Mouse (Mus musculus) heart, embryonic 10.5 days (tissue): Measurements from ENCODE around the gene Ubtd1. TPM values are rescaled to one million over a fixed set of nuclear protein-coding genes. Genes with fewer than 3 reads are reported as not detected.

Experiments
- DNase-seq: peaks from one replicate; pipeline ENCODE4 v3.0.0-alpha.2; 2017; ENCODE audit warnings: low spot score
- H3K27ac ChIP-seq: fragments of 300-500 bp; sonication (generic); 2 replicates; pipeline ENCODE4 v1.5.1; 2016; ENCODE audit warnings: mild to moderate bottlenecking
- H3K27me3 ChIP-seq: fragments of 300-500 bp; sonication (generic); 2 replicates; pipeline ENCODE4 v1.6.1; 2016; ENCODE audit warnings: mild to moderate bottlenecking; ENCODE audit not compliant: poor library complexity, insufficient read depth, severe bottlenecking
- H3K36me3 ChIP-seq: fragments of 300-500 bp; sonication (generic); 2 replicates; pipeline ENCODE4 v1.6.1; 2016; ENCODE audit warnings: mild to moderate bottlenecking, moderate library complexity
- H3K4me1 ChIP-seq: fragments of 300-500 bp; sonication (generic); 2 replicates; pipeline ENCODE4 v1.6.1; 2016; ENCODE audit warnings: mild to moderate bottlenecking
- H3K4me3 ChIP-seq: fragments of 300-500 bp; sonication (generic); 2 replicates; pipeline ENCODE4 v1.5.1; 2016; ENCODE audit warnings: mild to moderate bottlenecking, moderate library complexity
- H3K9me3 ChIP-seq: fragments of 300-500 bp; sonication (generic); 2 replicates; pipeline ENCODE4 v1.6.1; 2016; ENCODE audit warnings: mild to moderate bottlenecking, moderate library complexity
- WGBS: fragments of 180-500 bp; shearing (Covaris S2); methylation state at CpG from one replicate; pipeline ENCODE4 v1.1.7; 2016; 5-methylcytosine and 5-hydroxymethylcytosine counted together
- polyA plus RNA-seq: library from polyadenylated mRNA; unstranded; fragments of >200 nt; fragmentation: Nextera tagmentation; extraction: Ambion mirVana; gene quantifications from 2 replicates; pipeline ENCODE4 v1.2.1, GENCODE M21; 2016

Gene Ubtd1
- polyA plus RNA-seq, 1 experiment from 2014 or later: 14.0 TPM

- Histone ChIP-seq H3K36me3 (no peaks in the 10 kb centered on the region), H3K9me3 (no peaks in the 10 kb centered on the region), H3K4me1 (0 out of 2 replicates have a peak, but pooled peaks cover 3% of the 10 kb centered on the region), H3K4me3 (no peak overlapping the region), H3K27ac (no peak overlapping the region), H3K27me3 (peaks cover 10% of the 10 kb centered on the region; the same call in 1 of the 2 replicates)
- 65% methylated on average over 7 of the region's 7 CpGs for WGBS
- DNase-seq: no peak
Measured at GRCm38 (mm10) chr19:42058426-42058825, 76.9 kb downstream of the Ubtd1 start.

- Histone ChIP-seq H3K4me1 (no peaks in the 10 kb centered on the region), H3K9me3 (no peaks in the 10 kb centered on the region), H3K27me3 (peaks cover 10% of the 10 kb centered on the region; the same call in 1 of the 2 replicates), H3K4me3 (no peak overlapping the region), H3K36me3 (no peaks in the 10 kb centered on the region), H3K27ac (no peak overlapping the region)
- peak; percentile 17 for DNase-seq
- WGBS: 87% methylated on average over 7 of the region's 7 CpGs
Measured at GRCm38 (mm10) chr19:42061443-42061842, 79.9 kb downstream of the Ubtd1 start.

- Histone ChIP-seq H3K36me3 (no peaks in the 10 kb centered on the region), H3K4me1 (peaks cover 9% of the 10 kb centered on the region), H3K27ac (peak overlapping the region; percentile 22; the same call in 1 of the 2 replicates), H3K27me3 (no peaks in the 10 kb centered on the region), H3K9me3 (no peaks in the 10 kb centered on the region), H3K4me3 (no peak overlapping the region)
- peak; percentile 68 for DNase-seq
- WGBS: 69% methylated on average over 11 of the region's 11 CpGs
Measured at GRCm38 (mm10) chr19:42068441-42069240, 87.1 kb downstream of the Ubtd1 start.

- no peaks in the 10 kb centered on the region for H3K36me3 ChIP-seq
- H3K9me3 ChIP-seq: no peaks in the 10 kb centered on the region
- no peaks in the 10 kb centered on the region for H3K27me3 ChIP-seq
- DNase-seq: no peak
- WGBS: 57% methylated on average over 6 of the region's 6 CpGs
- H3K4me3 ChIP-seq: no peak overlapping the region
- 0 out of 2 replicates have a peak overlapping the region, but pooled peaks have one; percentile 22 for H3K27ac ChIP-seq
- peaks cover 9% of the 10 kb centered on the region for H3K4me1 ChIP-seq
Measured at GRCm38 (mm10) chr19:42069241-42069525, 87.6 kb downstream of the Ubtd1 start.

GRCm38 (mm10) chr19:42071221-42071620, 89.7 kb downstream of the Ubtd1 start:
- H3K27ac ChIP-seq: no peak overlapping the region
- peak; percentile 63 for DNase-seq
- WGBS: 67% methylated on average over 7 of the region's 7 CpGs

GRCm38 (mm10) chr19:42071886-42072608, 90.5 kb downstream of the Ubtd1 start:
- DNase-seq: peak; percentile 67
- WGBS: 77% methylated on average over 15 of the region's 15 CpGs
- Histone ChIP-seq H3K4me3 (no peak overlapping the region), H3K4me1 (peaks cover 9% of the 10 kb centered on the region), H3K27ac (no peak overlapping the region), H3K27me3 (no peaks in the 10 kb centered on the region), H3K36me3 (peaks cover 14% of the 10 kb centered on the region), H3K9me3 (no peaks in the 10 kb centered on the region)

More at GRCm38 (mm10) chr19:42071221-42071620, 89.7 kb downstream of the Ubtd1 start:
- peaks cover 14% of the 10 kb centered on the region for H3K36me3 ChIP-seq
- H3K4me3 ChIP-seq: no peak overlapping the region
- no peaks in the 10 kb centered on the region for H3K27me3 ChIP-seq
- H3K9me3 ChIP-seq: no peaks in the 10 kb centered on the region
- H3K4me1 ChIP-seq: peaks cover 9% of the 10 kb centered on the region

GRCm38 (mm10) chr19:42072802-42073201, 91.2 kb downstream of the Ubtd1 start:
- DNase-seq: peak; percentile 43
- Histone ChIP-seq H3K27ac (no peak overlapping the region), H3K36me3 (peaks cover 14% of the 10 kb centered on the region), H3K9me3 (no peaks in the 10 kb centered on the region), H3K4me3 (no peak overlapping the region), H3K4me1 (peaks cover 9% of the 10 kb centered on the region), H3K27me3 (no peaks in the 10 kb centered on the region)
- WGBS: 72% methylated on average over 7 of the region's 7 CpGs

- H3K4me3 ChIP-seq: no peak overlapping the region
- no peaks in the 10 kb centered on the region for H3K4me1 ChIP-seq
- peaks cover 14% of the 10 kb centered on the region for H3K36me3 ChIP-seq
- no peaks in the 10 kb centered on the region for H3K27me3 ChIP-seq
- WGBS: 73% methylated on average over 2 of the region's 2 CpGs
- peak; percentile 63 for DNase-seq
- no peaks in the 10 kb centered on the region for H3K9me3 ChIP-seq
- H3K27ac ChIP-seq: no peak overlapping the region
Measured at GRCm38 (mm10) chr19:42075051-42075450, 93.5 kb downstream of the Ubtd1 start.

- peak; percentile 63 for DNase-seq
- H3K4me3 ChIP-seq: no peak overlapping the region
- no peaks in the 10 kb centered on the region; the same call in 1 of the 2 replicates for H3K4me1 ChIP-seq
- no peaks in the 10 kb centered on the region for H3K9me3 ChIP-seq
- no peaks in the 10 kb centered on the region for H3K27me3 ChIP-seq
- peaks cover 14% of the 10 kb centered on the region for H3K36me3 ChIP-seq
- H3K27ac ChIP-seq: no peak overlapping the region
- 88% methylated on average over 16 of the region's 16 CpGs for WGBS
Measured at GRCm38 (mm10) chr19:42075992-42076391, 94.4 kb downstream of the Ubtd1 start.

GRCm38 (mm10) chr19:42078566-42078965, 97.0 kb downstream of the Ubtd1 start:
- DNase-seq: peak; percentile 47
- Histone ChIP-seq H3K27me3 (no peaks in the 10 kb centered on the region), H3K4me3 (no peak overlapping the region), H3K4me1 (no peaks in the 10 kb centered on the region; the same call in 1 of the 2 replicates), H3K36me3 (peaks cover 14% of the 10 kb centered on the region), H3K9me3 (no peaks in the 10 kb centered on the region), H3K27ac (no peak overlapping the region)
- WGBS: 89% methylated on average over 8 of the region's 8 CpGs

- Histone ChIP-seq H3K27ac (no peak overlapping the region), H3K4me3 (no peak overlapping the region), H3K4me1 (no peaks in the 10 kb centered on the region; the same call in 1 of the 2 replicates), H3K9me3 (no peaks in the 10 kb centered on the region), H3K27me3 (no peaks in the 10 kb centered on the region), H3K36me3 (peaks cover 14% of the 10 kb centered on the region)
- WGBS: 81% methylated on average over 12 of the region's 12 CpGs
- no peak for DNase-seq
Measured at GRCm38 (mm10) chr19:42079006-42079405, 97.4 kb downstream of the Ubtd1 start.

- 83% methylated on average over 5 of the region's 5 CpGs for WGBS
- peaks cover 12% of the 10 kb centered on the region for H3K36me3 ChIP-seq
- no peak overlapping the region for H3K27ac ChIP-seq
- DNase-seq: no peak
- H3K4me1 ChIP-seq: no peaks in the 10 kb centered on the region; the same call in 1 of the 2 replicates
- no peaks in the 10 kb centered on the region for H3K9me3 ChIP-seq
- H3K27me3 ChIP-seq: no peaks in the 10 kb centered on the region
- no peak overlapping the region for H3K4me3 ChIP-seq
Measured at GRCm38 (mm10) chr19:42079950-42080349, 98.4 kb downstream of the Ubtd1 start.

GRCm38 (mm10) chr19:42080469-42080868, 98.9 kb downstream of the Ubtd1 start:
- H3K36me3 ChIP-seq: peaks cover 8% of the 10 kb centered on the region
- 81% methylated on average over 11 of the region's 11 CpGs for WGBS
- DNase-seq: no peak
- H3K9me3 ChIP-seq: no peaks in the 10 kb centered on the region
- H3K27ac ChIP-seq: no peak overlapping the region
- peaks cover under 1% of the 10 kb centered on the region for H3K4me1 ChIP-seq
- H3K4me3 ChIP-seq: no peak overlapping the region
- H3K27me3 ChIP-seq: no peaks in the 10 kb centered on the region
